Comparison of ENCODE assay signal across 19 mouse cellular contexts in genomic region chr4:152725423-152725822, GRCm38 (mm10).
A peak's percentile ranks its signal among the peaks of the same experiment; 100 is the strongest.
DNase-seq lines count a peak whose midpoint lies in the region; ATAC-seq lines count a peak whose summit lies in the region.
"Had no signal": no experiment of that assay in that cellular context is flagged by ENCODE, and none has a peak within 500 bp of the region (broad histone marks: within the 10 kb centered on the region; RNA-seq: fewer than 3 reads in every experiment).

No protein-coding gene starts in this region.

- H3K4me1 ChIP-seq in forebrain, embryonic 10.5 days: peaks cover 32% of the 10 kb centered on the region
- H3K4me1 ChIP-seq in forebrain, embryonic 11.5 days (replicated peaks; ENCODE audit: control insufficient read depth, insufficient read depth, low read length): peaks cover 8% of the 10 kb centered on the region; the same call in 1 of the 2 replicates
- peaks cover 18% of the 10 kb centered on the region for H3K4me1 ChIP-seq in forebrain, embryonic 14.5 days (ENCODE audit: control insufficient read depth, insufficient read depth, low read length)
- peaks cover 10% of the 10 kb centered on the region for H3K4me1 ChIP-seq in midbrain, embryonic 16.5 days (ENCODE audit: control insufficient read depth, insufficient read depth, low read length)
- H3K4me1 ChIP-seq in embryonic facial prominence, embryonic 10.5 days: peaks cover 22% of the 10 kb centered on the region
- H3K4me1 ChIP-seq: liver, embryonic 15.5 days had no signal

- no peak overlapping the region for H3K9ac ChIP-seq in forebrain, embryonic 11.5 days (ENCODE audit: low read length)
- H3K9ac ChIP-seq in forebrain, embryonic 14.5 days (ENCODE audit: low read length): no peak overlapping the region
- H3K9ac ChIP-seq in midbrain, embryonic 16.5 days (ENCODE audit: low read depth, low read length): no peak overlapping the region
- H3K9ac ChIP-seq: limb, embryonic 13.5 days; liver, embryonic 15.5 days had no signal

- no peak overlapping the region for H3K4me3 ChIP-seq in forebrain, embryonic 10.5 days
- H3K4me3 ChIP-seq in forebrain, embryonic 11.5 days (ENCODE audit: low read depth, low read length): no peak overlapping the region
- no peak overlapping the region for H3K4me3 ChIP-seq in forebrain, embryonic 14.5 days (ENCODE audit: low read depth, low read length)
- no peak overlapping the region for H3K4me3 ChIP-seq in midbrain, embryonic 16.5 days (ENCODE audit: low read depth, low read length)
- no peak overlapping the region for H3K4me3 ChIP-seq in embryonic facial prominence, embryonic 10.5 days
- H3K4me3 ChIP-seq: limb, embryonic 13.5 days; liver, embryonic 15.5 days had no signal

- peak overlapping the region; percentile 48; the same call in 1 of the 2 replicates for H3K27ac ChIP-seq in forebrain, embryonic 10.5 days
- H3K27ac ChIP-seq in forebrain, embryonic 11.5 days (ENCODE audit: low read depth, low read length): no peak overlapping the region
- H3K27ac ChIP-seq in forebrain, embryonic 14.5 days (ENCODE audit: low read depth, low read length): peak overlapping the region; percentile 27; the same call in 1 of the 2 replicates
- H3K27ac ChIP-seq in midbrain, embryonic 16.5 days (ENCODE audit: low read length): peak overlapping the region; percentile 23; the same call in 1 of the 2 replicates
- H3K27ac ChIP-seq in embryonic facial prominence, embryonic 10.5 days (replicated peaks): no peak overlapping the region
- H3K27ac ChIP-seq: hindbrain, postnatal 0 days; limb, embryonic 13.5 days; liver, embryonic 15.5 days had no signal

- 56% methylated on average over 6 of the region's 6 CpGs for WGBS in forebrain, embryonic 10.5 days
- WGBS in forebrain, embryonic 11.5 days: 47% methylated on average over 6 of the region's 6 CpGs
- WGBS in forebrain, embryonic 14.5 days: 28% methylated on average over 6 of the region's 6 CpGs
- 27% methylated on average over 6 of the region's 6 CpGs for WGBS in midbrain, embryonic 16.5 days
- 57% methylated on average over 6 of the region's 6 CpGs for WGBS in embryonic facial prominence, embryonic 10.5 days

- no peaks in the 10 kb centered on the region for H3K9me3 ChIP-seq in forebrain, embryonic 10.5 days
- H3K9me3 ChIP-seq in forebrain, embryonic 11.5 days (ENCODE audit: control insufficient read depth, low read length): no peaks in the 10 kb centered on the region
- no peaks in the 10 kb centered on the region for H3K9me3 ChIP-seq in forebrain, embryonic 14.5 days (replicated peaks; ENCODE audit: control insufficient read depth, low read length)
- no peaks in the 10 kb centered on the region for H3K9me3 ChIP-seq in midbrain, embryonic 16.5 days (replicated peaks; ENCODE audit: control insufficient read depth, low read length, poor library complexity, severe bottlenecking)
- H3K9me3 ChIP-seq in embryonic facial prominence, embryonic 10.5 days: no peaks in the 10 kb centered on the region
- H3K9me3 ChIP-seq: limb, embryonic 13.5 days; liver, embryonic 15.5 days had no signal

- no peak overlapping the region for H3K4me2 ChIP-seq in forebrain, embryonic 11.5 days (ENCODE audit: low read depth, low read length, severe bottlenecking)
- 0 out of 2 replicates have a peak overlapping the region, but pooled peaks have one; percentile 7 for H3K4me2 ChIP-seq in forebrain, embryonic 14.5 days (ENCODE audit: low read length)
- H3K4me2 ChIP-seq in midbrain, embryonic 16.5 days (ENCODE audit: low read length): no peak overlapping the region
- H3K4me2 ChIP-seq: limb, embryonic 13.5 days; liver, embryonic 15.5 days had no signal

- H3K27me3 ChIP-seq in forebrain, embryonic 10.5 days (ENCODE audit: poor library complexity, severe bottlenecking): no peaks in the 10 kb centered on the region
- H3K27me3 ChIP-seq in forebrain, embryonic 11.5 days (ENCODE audit: control insufficient read depth, insufficient read depth, low read length): no peaks in the 10 kb centered on the region
- 0 out of 2 replicates have a peak, but pooled peaks cover 4% of the 10 kb centered on the region for H3K27me3 ChIP-seq in forebrain, embryonic 14.5 days (replicated peaks; ENCODE audit: control insufficient read depth, insufficient read depth, low read length)
- no peaks in the 10 kb centered on the region for H3K27me3 ChIP-seq in midbrain, embryonic 16.5 days (ENCODE audit: control insufficient read depth, insufficient read depth, low read depth, low read length)
- H3K27me3 ChIP-seq in embryonic facial prominence, embryonic 10.5 days (replicated peaks; ENCODE audit: low read depth, poor library complexity, severe bottlenecking): peaks cover 8% of the 10 kb centered on the region; the same call in 1 of the 2 replicates
- H3K27me3 ChIP-seq: CH12.LX; liver, embryonic 15.5 days had no signal

- no peaks in the 10 kb centered on the region for H3K36me3 ChIP-seq in forebrain, embryonic 10.5 days (replicated peaks)
- H3K36me3 ChIP-seq in forebrain, embryonic 11.5 days (ENCODE audit: control insufficient read depth, insufficient read depth, low read length): no peaks in the 10 kb centered on the region
- H3K36me3 ChIP-seq in forebrain, embryonic 14.5 days (ENCODE audit: control insufficient read depth, insufficient read depth, low read length): no peaks in the 10 kb centered on the region
- H3K36me3 ChIP-seq in midbrain, embryonic 16.5 days (ENCODE audit: control insufficient read depth, insufficient read depth, low read length): no peaks in the 10 kb centered on the region
- H3K36me3 ChIP-seq in embryonic facial prominence, embryonic 10.5 days (replicated peaks): no peaks in the 10 kb centered on the region
- H3K36me3 ChIP-seq: limb, embryonic 13.5 days; liver, embryonic 15.5 days had no signal

- ATAC-seq in forebrain, embryonic 11.5 days (replicated peaks; ENCODE audit: low FRiP score): no peak
- no peak for ATAC-seq in forebrain, embryonic 14.5 days
- no peak for ATAC-seq in midbrain, embryonic 16.5 days

- no peak for DNase-seq in forebrain, embryonic 10.5 days (ENCODE audit: extremely low spot score, low spot score)
- no peak for DNase-seq in forebrain, embryonic 11.5 days (ENCODE audit: low spot score)
- peak; percentile 30 to 41 for DNase-seq in layer of hippocampus, postnatal 10 days (ENCODE audit: low spot score in 2 of 2)
- DNase-seq in layer of hippocampus, adult 9-10 months (ENCODE audit: low spot score): no peak
- peak; percentile 36 for DNase-seq in forebrain, embryonic 14.5 days (ENCODE audit: low spot score)
- DNase-seq in spleen, adult 12 weeks (ENCODE audit: low spot score): no peak
- no peak for DNase-seq in embryonic facial prominence, embryonic 10.5 days (ENCODE audit: low spot score)
- DNase-seq: adrenal gland, adult 2 months; gastrocnemius, postnatal 25 days; heart, postnatal 14 days; kidney, adult 11 months; kidney, postnatal 14 days; lung, postnatal 10 days; thymus, postnatal 4 days had no signal

Comparison
In these comparisons a context has a peak if more than half of its experiments do, and no peak if none do; other contexts are left out.
1. DNase-seq: peak in layer of hippocampus, postnatal 10 days (2 of 2) and forebrain, embryonic 14.5 days (single experiment); none in forebrain, embryonic 10.5 days (single experiment), forebrain, embryonic 11.5 days (single experiment), layer of hippocampus, adult 9-10 months (single experiment), spleen, adult 12 weeks (single experiment) and embryonic facial prominence, embryonic 10.5 days (single experiment).
2. H3K27ac ChIP-seq: peak in forebrain, embryonic 10.5 days (single experiment), forebrain, embryonic 14.5 days (single experiment) and midbrain, embryonic 16.5 days (single experiment); none in forebrain, embryonic 11.5 days (single experiment) and embryonic facial prominence, embryonic 10.5 days (single experiment).